Mouse (Mus musculus): ENCODE measurements around the gene 4932438H23Rik. TPM values are rescaled to one million over a fixed set of nuclear protein-coding genes. Genes with fewer than 3 reads are reported as not detected.

4932438H23Rik gene
- polyA plus RNA-seq, 1 experiment = 1.4 TPM

DNA sequence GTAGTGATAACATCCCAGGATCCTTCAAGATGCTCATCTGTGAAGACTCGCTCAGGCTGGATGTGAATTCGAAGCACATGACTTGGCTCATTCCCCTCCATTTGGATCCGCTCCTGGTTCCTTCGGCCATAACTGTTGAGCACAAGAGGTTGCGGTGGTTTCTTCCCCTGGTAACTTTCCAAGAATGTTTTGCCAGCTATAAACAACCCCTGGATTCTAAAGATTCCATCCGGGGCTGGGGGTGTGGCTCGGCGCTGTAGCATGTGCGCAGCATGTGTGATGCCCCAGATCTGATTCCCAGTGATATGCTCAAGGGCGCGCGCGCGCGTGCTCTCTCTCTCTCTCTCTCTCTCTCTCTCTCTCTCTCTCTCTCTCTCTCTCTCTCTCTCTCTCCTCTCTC is 35.0 kb upstream of the 4932438H23Rik start:
- Histone ChIP-seq H3K27ac (ENCODE audit: insufficient read depth, low read length) (no peak overlapping the region), H3K4me3 (replicated peaks; ENCODE audit: insufficient read depth, low read depth, low read length) (no peak overlapping the region), H3K27me3 (ENCODE audit: control insufficient read depth, insufficient read depth, low read length) (no peaks in the 10 kb centered on the region; the same call in 1 of the 2 replicates), H3K4me1 (ENCODE audit: control insufficient read depth, insufficient read depth, low read length) (no peaks in the 10 kb centered on the region)
- DNase-seq = no peak
- WGBS = 68% methylated on average over 15 of the region's 15 CpGs
- TF ChIP-seq POLR2A (IDR thresholded peaks at IDR 0.05; ENCODE audit: borderline replicate concordance, insufficient read depth, low read length) (no peak), CTCF (IDR thresholded peaks at IDR 0.05; ENCODE audit: borderline replicate concordance, insufficient read depth, low read depth, low read length) (no peak)

DNA sequence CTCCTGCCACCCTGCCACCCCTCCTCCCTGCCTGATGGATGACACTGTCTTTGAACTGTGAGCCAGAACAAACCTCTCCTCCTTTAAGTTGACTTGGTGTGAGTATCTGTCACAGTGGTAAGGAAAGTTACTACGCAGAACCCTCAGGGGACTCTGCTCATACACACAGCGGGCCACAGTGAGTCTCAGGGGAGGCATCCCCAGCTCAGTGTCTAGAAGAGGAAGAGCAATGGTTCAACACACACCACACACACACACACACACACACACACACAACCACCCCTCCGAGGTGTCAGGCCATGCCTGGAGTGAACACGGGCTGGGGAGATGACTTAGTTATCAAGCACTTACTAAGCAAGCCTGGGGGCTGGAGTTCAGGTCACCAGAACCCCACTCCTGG is 33.5 kb upstream of the 4932438H23Rik start:
- Histone ChIP-seq H3K27me3 (ENCODE audit: control insufficient read depth, insufficient read depth, low read length) (no peaks in the 10 kb centered on the region; the same call in 1 of the 2 replicates), H3K4me1 (ENCODE audit: control insufficient read depth, insufficient read depth, low read length) (no peaks in the 10 kb centered on the region), H3K27ac (ENCODE audit: insufficient read depth, low read length) (no peak overlapping the region), H3K4me3 (replicated peaks; ENCODE audit: insufficient read depth, low read depth, low read length) (no peak overlapping the region)
- no peak for DNase-seq
- no peak for TF ChIP-seq CTCF (IDR thresholded peaks at IDR 0.05; ENCODE audit: borderline replicate concordance, insufficient read depth, low read depth, low read length)
- no peak for TF ChIP-seq POLR2A (IDR thresholded peaks at IDR 0.05; ENCODE audit: borderline replicate concordance, insufficient read depth, low read length)
- WGBS = 85% methylated on average over 4 of the region's 4 CpGs

DNA sequence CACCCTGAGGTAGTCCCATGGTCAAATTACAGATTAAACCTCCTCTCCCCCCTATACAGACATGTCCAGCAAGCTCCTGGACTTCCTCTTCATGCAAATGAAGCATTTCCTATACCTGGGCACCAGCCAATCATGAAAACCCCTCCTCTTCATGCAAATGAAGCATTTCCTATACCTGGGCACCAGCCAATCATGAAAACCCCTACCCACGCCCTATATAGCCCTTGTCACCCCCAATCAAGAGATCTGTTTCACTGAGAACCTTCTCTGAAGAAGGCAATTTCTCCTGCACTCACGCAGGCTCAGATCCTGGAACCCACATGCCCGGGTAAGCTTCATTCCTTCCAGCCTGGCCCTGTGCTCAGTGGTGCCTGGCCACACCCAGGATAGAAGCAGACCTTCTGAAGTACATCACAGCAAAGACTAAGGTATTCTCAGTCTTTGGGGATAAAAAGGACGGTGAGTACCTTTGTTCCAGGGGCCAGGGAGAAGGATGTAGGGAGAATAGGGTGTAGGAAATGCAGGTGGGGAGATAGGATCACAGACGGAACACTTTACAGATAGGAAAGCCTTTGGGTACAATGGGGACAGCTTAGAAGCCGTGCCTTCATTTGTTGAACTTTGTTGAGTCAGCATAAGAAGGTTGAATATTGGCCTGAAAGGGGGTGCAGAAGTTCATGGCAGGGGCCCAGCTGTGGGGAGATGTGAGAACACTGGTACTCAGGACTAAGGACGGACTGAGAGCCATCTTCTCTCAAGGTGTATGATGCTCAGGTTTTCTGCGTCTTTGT is 32.0 kb upstream of the 4932438H23Rik start:
- no peaks in the 10 kb centered on the region for H3K4me1 ChIP-seq (ENCODE audit: control insufficient read depth, insufficient read depth, low read length)
- no peak for DNase-seq
- WGBS = 80% methylated on average over 8 of the region's 8 CpGs
- H3K27ac ChIP-seq (ENCODE audit: insufficient read depth, low read length) = no peak overlapping the region
- H3K27me3 ChIP-seq (ENCODE audit: control insufficient read depth, insufficient read depth, low read length) = no peaks in the 10 kb centered on the region; the same call in 1 of the 2 replicates
- no peak overlapping the region for H3K4me3 ChIP-seq (replicated peaks; ENCODE audit: insufficient read depth, low read depth, low read length)
- TF ChIP-seq POLR2A (IDR thresholded peaks at IDR 0.05; ENCODE audit: borderline replicate concordance, insufficient read depth, low read length) (no peak), CTCF (IDR thresholded peaks at IDR 0.05; ENCODE audit: borderline replicate concordance, insufficient read depth, low read depth, low read length) (no peak)

DNA sequence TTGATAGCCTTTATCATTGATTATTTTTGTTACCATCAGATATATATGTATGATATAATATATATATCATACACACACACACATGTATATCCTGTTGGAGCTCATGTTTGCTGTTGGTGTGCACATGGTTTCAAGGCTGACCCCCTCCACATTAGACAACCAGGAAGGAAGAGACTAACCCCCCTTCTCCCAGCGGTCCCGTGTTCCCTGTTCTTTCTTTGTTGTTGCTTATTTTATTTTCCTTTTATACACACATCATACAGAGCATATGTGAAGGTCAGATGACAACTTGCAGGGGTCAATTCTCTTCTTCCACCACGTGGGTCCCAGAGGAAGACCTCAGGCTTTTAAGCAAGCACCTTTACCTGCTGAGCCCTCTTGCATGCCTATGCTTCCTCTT is 29.3 kb upstream of the 4932438H23Rik start:
- Histone ChIP-seq H3K27ac (ENCODE audit: insufficient read depth, low read length) (no peak overlapping the region), H3K27me3 (ENCODE audit: control insufficient read depth, insufficient read depth, low read length) (no peaks in the 10 kb centered on the region; the same call in 1 of the 2 replicates), H3K4me3 (replicated peaks; ENCODE audit: insufficient read depth, low read depth, low read length) (no peak overlapping the region), H3K4me1 (ENCODE audit: control insufficient read depth, insufficient read depth, low read length) (no peaks in the 10 kb centered on the region)
- TF ChIP-seq CTCF (IDR thresholded peaks at IDR 0.05; ENCODE audit: borderline replicate concordance, insufficient read depth, low read depth, low read length) = no peak
- TF ChIP-seq POLR2A (IDR thresholded peaks at IDR 0.05; ENCODE audit: borderline replicate concordance, insufficient read depth, low read length) = no peak
- DNase-seq = no peak
- WGBS = 78% methylated on average over 3 of the region's 3 CpGs

DNA sequence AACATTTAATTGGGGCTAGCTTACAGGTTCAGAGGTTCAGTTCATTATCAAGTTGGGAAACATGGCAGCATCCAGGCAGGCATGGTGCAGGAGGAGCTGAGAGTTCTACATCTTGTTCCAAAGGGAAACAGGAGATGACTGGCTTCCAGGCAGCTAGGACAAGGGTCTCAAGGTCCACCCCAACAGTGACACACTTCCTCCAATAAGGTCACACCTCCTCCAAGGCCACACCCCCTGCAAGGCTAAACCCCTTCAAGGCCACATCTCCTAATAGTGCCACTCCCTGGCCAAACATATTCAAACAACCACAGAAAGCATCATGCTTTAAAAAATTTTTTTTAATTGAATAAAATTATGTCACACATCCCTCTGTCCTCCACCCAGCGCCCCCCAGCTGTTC is 28.9 kb upstream of the 4932438H23Rik start:
- TF ChIP-seq CTCF (IDR thresholded peaks at IDR 0.05; ENCODE audit: borderline replicate concordance, insufficient read depth, low read depth, low read length) (no peak), POLR2A (IDR thresholded peaks at IDR 0.05; ENCODE audit: borderline replicate concordance, insufficient read depth, low read length) (no peak)
- Histone ChIP-seq H3K4me1 (ENCODE audit: control insufficient read depth, insufficient read depth, low read length) (no peaks in the 10 kb centered on the region), H3K27me3 (ENCODE audit: control insufficient read depth, insufficient read depth, low read length) (no peaks in the 10 kb centered on the region; the same call in 1 of the 2 replicates), H3K27ac (ENCODE audit: insufficient read depth, low read length) (no peak overlapping the region), H3K4me3 (replicated peaks; ENCODE audit: insufficient read depth, low read depth, low read length) (no peak overlapping the region)
- DNase-seq = no peak
- 92% methylated on average over 1 of the region's 1 CpGs for WGBS

DNA sequence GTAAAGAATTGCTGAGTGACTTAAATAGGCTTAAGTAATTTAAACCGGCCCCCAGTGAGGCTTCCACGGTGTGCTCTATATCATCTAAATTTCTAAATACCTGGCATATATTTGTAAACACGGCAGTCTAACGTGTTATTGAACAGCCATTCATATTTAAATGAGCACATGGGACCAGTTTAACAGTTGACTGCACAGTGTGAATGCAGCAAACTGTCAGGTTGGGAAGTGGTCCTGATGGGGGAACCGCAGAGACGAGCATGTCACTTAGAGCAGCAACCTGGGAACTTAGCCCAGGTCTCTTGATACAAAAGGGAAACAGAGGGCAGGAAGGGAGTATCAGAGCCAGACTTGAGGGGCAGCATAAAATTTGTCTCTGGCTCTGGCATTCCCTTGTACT is 25.0 kb upstream of the 4932438H23Rik start:
- Histone ChIP-seq H3K27ac (ENCODE audit: insufficient read depth, low read length) (no peak overlapping the region), H3K27me3 (ENCODE audit: control insufficient read depth, insufficient read depth, low read length) (no peaks in the 10 kb centered on the region; the same call in 1 of the 2 replicates), H3K4me1 (ENCODE audit: control insufficient read depth, insufficient read depth, low read length) (no peaks in the 10 kb centered on the region), H3K4me3 (replicated peaks; ENCODE audit: insufficient read depth, low read depth, low read length) (no peak overlapping the region)
- WGBS = 37% methylated on average over 6 of the region's 6 CpGs
- no peak for TF ChIP-seq POLR2A (IDR thresholded peaks at IDR 0.05; ENCODE audit: borderline replicate concordance, insufficient read depth, low read length)
- no peak for TF ChIP-seq CTCF (IDR thresholded peaks at IDR 0.05; ENCODE audit: borderline replicate concordance, insufficient read depth, low read depth, low read length)
- no peak for DNase-seq

DNA sequence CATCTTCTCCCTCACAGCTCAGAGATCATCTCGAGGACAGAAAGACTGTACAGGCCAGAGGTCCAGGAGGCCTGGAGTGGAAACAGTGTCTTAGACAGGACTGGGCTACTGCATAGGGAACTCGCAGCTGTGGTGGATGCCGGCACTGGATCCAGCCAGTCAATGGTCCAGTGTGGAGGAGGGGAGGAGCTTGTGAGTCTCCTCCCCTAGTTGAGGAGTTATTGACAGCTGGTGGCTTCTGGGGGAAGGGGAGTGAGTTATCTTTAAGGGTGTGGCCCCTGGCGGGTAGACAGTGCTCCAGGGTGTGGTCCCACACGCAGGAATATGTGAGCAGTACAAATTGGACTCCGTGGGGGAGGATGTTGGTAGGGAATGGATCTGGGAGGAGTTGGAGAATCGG is 21.8 kb upstream of the 4932438H23Rik start:
- Histone ChIP-seq H3K27me3 (ENCODE audit: control insufficient read depth, insufficient read depth, low read length) (no peaks in the 10 kb centered on the region; the same call in 1 of the 2 replicates), H3K4me3 (replicated peaks; ENCODE audit: insufficient read depth, low read depth, low read length) (no peak overlapping the region), H3K27ac (ENCODE audit: insufficient read depth, low read length) (no peak overlapping the region), H3K4me1 (ENCODE audit: control insufficient read depth, insufficient read depth, low read length) (no peaks in the 10 kb centered on the region)
- no peak for DNase-seq
- WGBS = 58% methylated on average over 7 of the region's 7 CpGs
- TF ChIP-seq POLR2A (IDR thresholded peaks at IDR 0.05; ENCODE audit: borderline replicate concordance, insufficient read depth, low read length) (no peak), CTCF (IDR thresholded peaks at IDR 0.05; ENCODE audit: borderline replicate concordance, insufficient read depth, low read depth, low read length) (no peak)

DNA sequence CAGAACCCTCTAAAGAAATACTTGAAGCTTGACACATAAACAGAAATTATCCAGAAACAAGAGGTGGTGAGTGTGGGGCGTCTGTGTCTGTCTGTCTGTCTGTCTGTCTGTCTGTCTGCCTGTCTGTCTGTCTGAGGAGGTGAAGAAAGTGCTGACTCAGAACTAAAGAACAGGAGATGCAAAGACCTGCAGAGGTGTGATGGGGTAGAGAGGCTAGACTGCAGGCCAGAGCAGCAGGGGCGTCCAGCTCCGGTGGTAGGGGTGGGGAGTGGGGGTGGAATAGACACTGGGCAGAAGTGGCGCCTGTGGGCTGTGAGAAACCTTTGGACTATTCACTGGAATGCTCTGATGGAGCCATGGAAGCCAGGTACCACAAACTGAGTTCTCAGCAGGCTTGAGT is 21.1 kb upstream of the 4932438H23Rik start:
- TF ChIP-seq CTCF (IDR thresholded peaks at IDR 0.05; ENCODE audit: borderline replicate concordance, insufficient read depth, low read depth, low read length) = no peak
- no peak for TF ChIP-seq POLR2A (IDR thresholded peaks at IDR 0.05; ENCODE audit: borderline replicate concordance, insufficient read depth, low read length)
- no peak for DNase-seq
- no peak overlapping the region for H3K27ac ChIP-seq (ENCODE audit: insufficient read depth, low read length)
- 84% methylated on average over 4 of the region's 4 CpGs for WGBS
- H3K27me3 ChIP-seq (ENCODE audit: control insufficient read depth, insufficient read depth, low read length) = no peaks in the 10 kb centered on the region; the same call in 1 of the 2 replicates
- no peak overlapping the region for H3K4me3 ChIP-seq (replicated peaks; ENCODE audit: insufficient read depth, low read depth, low read length)
- no peaks in the 10 kb centered on the region for H3K4me1 ChIP-seq (ENCODE audit: control insufficient read depth, insufficient read depth, low read length)
